Mouse (Mus musculus): ENCODE data around the gene Pafah1b3.
A peak's percentile ranks its signal among the peaks of the same experiment; 100 is the strongest.
"Not testable (repeated sequence)": the region's sequence is repeated elsewhere in the genome, so short reads cannot be mapped to it uniquely, and the experiment has no call there.

Gene Pafah1b3

GRCm38 (mm10) chr7:25269029-25269428 lies 28.8 kb downstream of the Pafah1b3 start:
- DNase-seq (ENCODE audit: low read depth, low spot score) = no peak

DNA sequence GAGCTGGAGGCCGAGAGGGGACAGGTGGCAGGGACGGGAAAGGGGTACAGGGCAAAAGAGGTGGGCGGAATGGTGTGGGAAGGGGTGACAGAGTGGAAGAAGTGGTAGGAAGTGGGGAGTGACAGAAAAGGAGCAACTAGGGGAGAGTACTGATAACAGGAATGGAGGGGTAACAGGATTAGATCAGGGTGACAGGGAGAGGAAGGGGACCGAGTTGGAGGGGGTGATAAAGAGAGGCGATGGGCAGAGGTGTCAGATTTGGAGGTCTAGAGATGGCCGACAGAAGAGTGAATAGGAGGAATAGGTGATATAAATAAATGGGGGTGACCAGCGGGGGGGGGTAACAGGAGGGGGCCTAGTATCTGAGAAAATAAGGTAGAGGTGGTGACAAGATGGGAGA lies 29.2 kb downstream of the Pafah1b3 start:
- DNase-seq (ENCODE audit: low read depth, low spot score) = no peak

DNA sequence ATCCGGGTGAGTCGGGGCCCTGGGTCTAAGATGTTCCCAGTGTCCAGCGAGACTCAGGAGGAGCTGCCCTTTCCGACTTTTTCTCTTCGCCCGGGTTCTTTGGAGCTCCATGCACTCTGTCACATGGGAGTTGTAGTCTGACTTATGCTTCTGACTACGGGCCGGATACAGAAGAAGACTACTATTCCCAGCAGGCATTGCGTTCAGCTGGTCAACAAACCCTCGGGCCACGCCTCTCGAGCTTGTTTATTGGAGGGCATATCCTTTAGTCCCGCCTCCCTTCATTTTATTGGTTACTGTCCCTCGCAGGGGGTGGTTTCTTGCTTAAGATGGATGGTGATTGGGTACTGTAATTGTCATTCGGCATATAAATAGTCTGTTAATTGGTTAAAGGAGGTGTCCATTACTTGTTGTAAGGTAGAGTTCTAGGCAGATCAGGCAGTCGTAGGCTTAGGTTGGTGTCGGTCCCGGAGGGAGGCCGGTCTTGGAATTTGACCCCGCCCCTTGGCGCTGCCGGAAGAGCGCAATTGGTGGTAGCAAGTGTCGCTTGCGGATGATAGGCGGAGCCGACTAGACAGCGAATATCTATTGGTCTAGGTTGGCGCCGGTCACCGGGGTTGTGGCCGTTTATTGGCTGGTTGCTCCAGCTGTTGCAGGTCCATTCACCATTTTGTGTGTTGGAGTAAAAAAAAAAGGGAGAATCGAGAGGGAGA lies 29.9 kb downstream of the Pafah1b3 start:
- DNase-seq (ENCODE audit: low read depth, low spot score) = peak; percentile 100

GRCm38 (mm10) chr7:25267301-25267750 lies 30.5 kb downstream of the Pafah1b3 start, which contains the start of gene Cic:
Cic (plus strand) TSS chr7:25267704.
- DNase-seq (ENCODE audit: low read depth, low spot score) = peak; percentile 100

DNA sequence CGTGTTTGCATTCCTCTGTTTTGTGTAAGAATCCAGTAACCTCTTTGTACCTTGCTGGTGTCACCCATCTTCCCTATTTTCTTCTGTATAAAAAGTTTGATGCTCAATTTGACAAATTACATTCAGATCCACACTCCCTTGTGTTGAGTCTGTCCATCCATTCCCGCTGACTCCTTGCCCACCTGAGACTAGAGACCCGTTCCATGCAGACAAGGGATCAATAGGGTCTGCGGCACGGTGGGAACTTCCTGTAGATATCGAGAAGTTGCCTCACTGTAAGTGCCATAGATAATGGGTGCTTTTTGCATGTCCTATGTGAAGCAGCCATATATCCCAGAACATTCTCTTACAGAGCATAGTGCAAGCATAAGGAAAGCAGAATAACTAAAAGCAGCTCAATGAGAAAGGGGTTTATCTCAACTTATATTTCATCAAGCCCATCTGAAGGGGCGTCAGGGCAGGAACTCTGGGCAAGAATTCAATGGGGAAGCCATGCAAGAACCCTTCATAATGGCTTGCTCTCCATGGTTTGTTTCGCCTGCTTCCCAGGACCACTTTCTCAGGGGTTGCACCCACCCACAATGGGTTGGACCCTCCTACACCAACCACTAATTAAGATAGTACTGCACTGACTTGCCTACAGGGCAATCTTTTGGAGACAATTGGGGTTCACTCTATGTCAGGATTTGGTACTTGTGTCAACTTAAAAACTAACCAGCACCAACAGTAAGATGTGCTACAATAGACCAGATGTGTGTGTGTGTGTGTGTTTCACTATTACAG lies 31.4 kb downstream of the Pafah1b3 start:
- no peak for DNase-seq (ENCODE audit: low read depth, low spot score)

DNA sequence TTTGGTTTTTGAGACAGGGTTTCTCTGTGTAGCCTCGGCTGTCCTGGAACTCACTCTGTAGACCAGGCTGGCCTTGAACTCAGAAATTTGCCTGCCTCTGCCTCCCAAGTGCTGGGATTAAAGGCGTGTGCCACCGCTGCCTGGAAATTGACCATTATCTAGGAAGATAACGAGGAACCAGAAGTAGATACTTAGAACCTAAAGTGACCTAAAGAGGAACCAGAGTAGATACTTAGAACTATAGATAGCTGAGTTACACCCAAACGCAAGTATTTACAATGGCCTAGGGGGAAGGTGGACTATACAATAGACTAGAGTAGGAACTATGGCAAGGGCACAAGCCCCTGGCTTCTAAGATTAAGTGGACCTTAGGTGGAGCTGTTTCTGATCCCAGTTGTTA lies 32.0 kb downstream of the Pafah1b3 start:
- not testable (repeated sequence) for DNase-seq (ENCODE audit: low read depth, low spot score)

- DNase-seq (ENCODE audit: low read depth, low spot score) = no peak
Observed at GRCm38 (mm10) chr7:25263968-25264870, 33.6 kb downstream of the Pafah1b3 start.

DNA sequence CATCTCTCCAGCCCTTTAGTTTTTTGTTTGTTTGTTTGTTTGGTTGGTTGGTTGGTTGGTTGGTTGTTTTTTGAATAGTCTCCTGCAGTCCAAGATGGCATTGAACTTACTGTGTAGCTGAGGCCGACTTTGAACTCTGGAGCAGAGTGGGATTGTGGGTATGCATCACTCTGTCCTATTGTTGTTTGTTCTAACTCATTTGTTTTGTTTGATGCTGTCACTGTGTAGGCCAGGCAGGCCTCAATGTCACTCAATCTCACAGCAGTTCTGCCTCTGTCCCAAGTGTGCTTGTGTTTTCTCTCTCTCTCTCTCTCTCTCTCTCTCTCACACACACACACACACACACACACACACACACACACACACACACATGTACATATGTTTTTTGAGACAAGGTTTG lies 35.9 kb downstream of the Pafah1b3 start:
- no peak for DNase-seq (ENCODE audit: low read depth, low spot score)

- DNase-seq (ENCODE audit: low read depth, low spot score) = no peak
Observed at GRCm38 (mm10) chr7:25251822-25252221, 46.0 kb downstream of the Pafah1b3 start.

DNA sequence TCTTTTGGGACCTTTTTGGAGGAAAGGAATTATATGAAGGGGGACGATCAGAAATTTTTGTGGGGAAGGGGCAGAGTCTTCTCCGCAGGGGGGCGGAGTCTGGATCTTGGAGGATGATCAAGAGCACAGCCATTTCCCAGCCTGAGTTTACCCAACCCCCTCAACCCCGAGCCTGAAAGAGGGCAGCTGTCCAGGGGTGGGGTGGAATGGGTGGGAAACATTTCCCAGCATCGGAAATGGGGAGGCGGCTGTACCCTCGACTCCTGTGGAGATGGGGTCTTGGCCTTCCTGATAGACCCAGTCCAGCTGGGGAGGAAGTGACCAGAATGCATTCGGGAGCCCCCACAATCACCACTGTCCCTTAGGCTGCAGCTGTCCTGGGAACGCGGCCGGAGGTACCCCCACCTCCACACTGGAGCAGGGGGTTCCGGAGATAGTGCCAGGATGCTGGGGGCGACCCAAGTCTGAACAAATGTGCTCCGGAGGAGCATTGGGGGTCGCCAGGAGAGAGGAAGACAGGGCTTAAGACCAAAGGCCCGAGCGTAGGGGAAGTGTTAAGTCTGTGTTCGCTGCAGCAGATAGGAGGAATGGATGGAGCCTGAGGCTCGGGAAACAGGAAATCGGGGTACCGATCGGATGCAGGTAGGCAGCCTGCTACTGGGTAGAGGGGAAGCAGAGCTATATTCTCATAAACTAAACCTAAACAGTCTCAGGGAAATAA lies 46.6 kb downstream of the Pafah1b3 start:
- DNase-seq (ENCODE audit: low read depth, low spot score) = peak; percentile 60

GRCm38 (mm10) chr7:25250141-25250972 lies 47.4 kb downstream of the Pafah1b3 start, which contains the start of gene Erf:
Erf (minus strand) TSS chr7:25250761.
- peak; percentile 89 for DNase-seq (ENCODE audit: low read depth, low spot score)

- peak; percentile 80 for DNase-seq (ENCODE audit: low read depth, low spot score)
Observed at GRCm38 (mm10) chr7:25249314-25250140, 48.3 kb downstream of the Pafah1b3 start.

DNA sequence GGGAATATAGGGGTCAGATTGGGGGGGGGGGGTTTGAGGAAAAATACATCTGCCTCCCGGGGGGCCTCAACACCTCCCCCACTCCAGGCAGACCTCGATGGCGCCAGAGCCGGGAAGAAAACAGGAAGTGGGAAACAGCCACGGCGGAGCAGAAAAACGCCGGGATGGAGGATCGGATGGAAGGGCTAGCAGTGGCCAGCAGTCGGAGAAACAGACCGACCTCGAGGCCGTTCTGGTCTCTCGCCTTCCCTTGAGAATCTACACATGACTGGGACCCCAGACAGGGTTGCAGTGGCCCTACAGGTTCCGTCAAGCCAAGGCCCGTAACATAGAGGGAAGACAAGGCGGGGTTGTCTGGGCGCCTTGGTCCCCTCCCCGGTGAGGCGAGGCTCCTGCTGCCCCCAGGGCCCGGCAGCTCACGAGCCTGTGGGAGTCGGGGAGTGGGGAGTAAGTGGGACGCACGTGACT lies 48.9 kb downstream of the Pafah1b3 start:
- no peak for DNase-seq (ENCODE audit: low read depth, low spot score)

- peak; percentile 62 for DNase-seq (ENCODE audit: low read depth, low spot score)
Observed at GRCm38 (mm10) chr7:25248018-25248647, 49.7 kb downstream of the Pafah1b3 start.

GRCm38 (mm10) chr7:25247498-25247897 lies 50.3 kb downstream of the Pafah1b3 start:
- DNase-seq (ENCODE audit: low read depth, low spot score) = no peak

DNA sequence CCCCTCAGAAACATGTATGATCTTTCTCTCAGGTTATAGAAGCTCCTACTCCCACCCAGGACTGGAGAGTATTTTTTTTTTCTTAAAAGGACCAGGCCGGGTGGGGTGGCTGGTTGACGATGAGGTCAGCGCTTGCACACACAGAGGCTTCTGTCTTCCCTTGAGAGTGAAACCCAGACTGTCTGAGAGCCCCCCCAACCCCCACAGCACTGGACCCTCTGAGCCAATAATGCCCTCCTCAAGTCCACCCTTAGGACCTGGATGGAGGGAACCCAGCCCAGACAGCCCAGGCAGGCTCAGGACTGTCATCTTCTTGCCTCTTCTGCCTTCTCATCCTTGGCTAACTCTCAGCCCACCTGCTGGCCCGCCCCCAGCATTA lies 51.0 kb downstream of the Pafah1b3 start:
- no peak for DNase-seq (ENCODE audit: low read depth, low spot score)

DNA sequence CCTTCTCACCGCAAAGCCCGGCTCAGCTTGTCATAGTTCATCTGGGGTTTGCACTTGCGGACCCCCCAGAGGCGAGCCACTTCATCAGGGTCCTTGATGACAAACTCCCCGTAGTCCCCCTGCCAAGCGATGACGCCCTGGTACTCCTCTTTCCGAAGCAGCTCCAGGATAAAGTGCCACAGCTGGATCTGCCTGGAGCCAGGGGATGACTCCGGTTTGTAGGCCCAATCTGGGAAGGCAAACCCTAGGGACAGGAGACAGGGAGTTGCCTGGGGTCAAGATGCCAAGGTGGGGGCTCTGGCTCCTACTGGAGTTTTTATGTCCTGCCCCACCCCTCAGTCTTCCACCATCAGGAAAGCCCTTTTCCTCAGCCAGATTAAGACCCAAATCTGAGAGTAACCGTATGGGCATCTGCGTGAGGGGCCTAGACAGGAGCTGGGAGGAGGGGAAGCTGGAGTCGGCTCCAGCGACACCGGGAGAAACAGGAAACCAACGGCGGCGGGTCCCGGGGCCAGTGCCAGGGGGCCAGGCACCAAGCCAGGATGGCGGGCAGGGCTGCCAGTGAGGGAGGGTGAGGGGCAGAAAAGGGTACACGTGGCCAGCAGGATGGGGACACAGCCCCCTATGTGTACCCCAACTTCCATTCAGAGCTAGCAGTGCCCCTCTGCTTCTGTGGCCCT lies 51.6 kb downstream of the Pafah1b3 start:
- no peak for DNase-seq (ENCODE audit: low read depth, low spot score)
